Mouse (Mus musculus) thymus, postnatal 4 days (tissue): ENCODE measurements at regions not wholly inside any gene's neighbourhood (a gene's known extent, or its start where the extent isn't known, plus 50 kb on each side); places are given as distances from the start of the nearest gene placed in this dataset.

Source experiments
- DNase-seq: peaks from one replicate; pipeline ENCODE4 v3.0.0; 2021

DNA sequence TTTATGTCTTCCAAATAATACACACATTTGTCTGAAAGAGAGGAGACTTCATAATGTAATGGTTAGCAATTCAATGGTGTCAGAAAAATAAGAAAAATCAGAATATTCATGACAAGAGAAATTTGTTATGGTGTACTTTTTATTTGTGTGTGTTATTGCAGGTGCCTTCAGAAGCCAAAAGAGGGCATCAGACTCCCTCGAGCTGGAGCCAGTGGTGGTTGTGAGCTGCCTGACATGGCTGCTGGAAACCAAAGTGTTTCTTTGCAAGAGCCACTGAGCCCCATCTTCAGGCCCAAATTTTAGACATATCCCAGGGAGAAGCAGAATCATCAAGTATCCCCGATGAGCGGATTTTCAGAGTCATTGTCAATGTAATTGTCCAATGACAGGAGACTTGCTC, 81.9 kb downstream of the Tm2d3 start:
- peak; percentile 16 for DNase-seq

GRCm38 (mm10) chr7:65773948-65774347, 83.0 kb downstream of the Tm2d3 start:
- no peak for DNase-seq

DNA sequence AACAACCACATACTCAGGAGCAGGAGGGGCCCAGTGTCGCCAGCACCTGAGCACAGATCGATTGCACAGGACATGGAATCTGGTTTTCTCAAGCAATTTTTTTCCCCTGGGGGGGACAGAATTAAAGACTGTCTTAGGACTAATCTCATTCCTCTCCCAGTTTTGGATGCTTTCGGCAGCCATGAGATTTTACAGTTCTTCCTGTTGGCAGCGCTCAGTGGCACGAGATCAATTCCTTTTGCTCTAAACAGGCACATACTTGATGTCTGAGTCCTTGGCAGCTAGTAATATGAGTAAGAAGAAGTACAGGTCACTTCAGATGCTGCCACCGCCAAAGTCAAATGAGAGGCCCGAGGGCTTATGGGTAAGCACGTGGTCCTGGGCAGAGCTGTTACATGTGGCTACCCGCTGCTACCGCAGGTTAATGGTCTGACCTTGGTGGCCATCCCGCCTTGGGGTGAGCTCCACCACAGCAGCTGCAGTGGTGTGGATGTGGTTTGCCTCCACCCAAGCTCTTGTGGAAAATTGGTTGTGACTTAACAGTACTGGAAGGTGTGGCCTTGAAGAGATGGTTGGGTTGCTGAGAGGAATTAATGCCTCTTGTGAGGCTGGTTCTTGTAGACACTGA, 83.5 kb downstream of the Tm2d3 start:
- DNase-seq = no peak

- no peak for DNase-seq
Observed at GRCm38 (mm10) chr7:65775016-65775415, 84.0 kb downstream of the Tm2d3 start.

DNA sequence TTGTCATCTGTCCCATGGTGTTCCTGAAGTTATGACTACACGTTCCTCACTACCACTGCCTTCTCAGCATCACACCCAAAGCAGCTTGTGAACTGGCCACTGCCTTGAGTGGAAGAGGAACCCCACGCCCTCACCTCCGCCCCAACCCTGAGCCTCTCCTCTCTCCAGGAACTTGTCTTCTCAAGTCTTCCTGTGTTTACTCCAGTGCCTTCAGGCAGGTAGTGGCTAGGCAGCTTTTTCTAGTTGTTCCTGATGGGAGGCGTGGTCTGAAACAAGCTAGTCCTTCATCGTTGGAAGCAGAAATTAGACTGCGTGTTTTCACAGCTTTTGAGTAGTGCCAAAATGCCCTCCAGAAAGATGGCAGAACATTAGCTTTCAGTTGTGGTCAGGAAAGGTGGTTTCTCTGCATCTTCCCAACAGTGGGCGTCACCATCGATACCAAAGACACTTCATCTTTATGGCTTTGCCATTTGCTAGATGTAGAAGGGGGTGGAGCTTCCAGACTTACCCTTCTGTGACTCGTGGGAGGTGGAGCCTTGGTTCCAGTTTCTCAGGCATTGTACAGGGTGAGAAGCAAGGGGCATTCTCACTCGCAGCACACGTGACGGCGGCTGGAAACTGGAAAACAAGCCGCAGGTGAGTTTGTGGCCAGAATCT, 81.7 kb upstream of the Pcsk6 start:
- DNase-seq = no peak

GRCm38 (mm10) chr7:65780578-65781370, 80.8 kb upstream of the Pcsk6 start:
- DNase-seq = no peak

GRCm38 (mm10) chr7:65782024-65782423, 79.5 kb upstream of the Pcsk6 start:
- DNase-seq = no peak

- no peak for DNase-seq
Observed at GRCm38 (mm10) chr7:65783773-65784172, 77.8 kb upstream of the Pcsk6 start.

- no peak for DNase-seq
Observed at GRCm38 (mm10) chr7:65786916-65787315, 74.6 kb upstream of the Pcsk6 start.

DNA sequence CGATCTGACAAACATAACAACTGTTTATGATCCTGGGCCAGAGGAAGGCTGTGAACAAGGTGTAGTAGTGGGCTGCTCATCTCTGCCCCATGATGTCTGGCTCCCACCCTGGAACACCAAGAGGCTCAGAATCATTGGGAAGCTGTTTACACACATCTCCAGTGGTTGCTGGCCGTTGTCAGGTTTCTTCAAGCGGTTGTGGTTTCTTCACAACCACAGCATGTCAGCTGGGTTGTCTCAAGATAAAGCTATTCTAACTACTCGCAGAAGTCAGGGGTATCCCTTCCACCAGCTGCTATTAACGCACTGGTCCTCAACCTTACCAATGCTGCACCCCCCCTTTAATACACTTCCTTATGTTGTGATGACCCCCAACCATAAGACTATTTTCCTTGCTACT, 73.7 kb upstream of the Pcsk6 start:
- DNase-seq = no peak

DNA sequence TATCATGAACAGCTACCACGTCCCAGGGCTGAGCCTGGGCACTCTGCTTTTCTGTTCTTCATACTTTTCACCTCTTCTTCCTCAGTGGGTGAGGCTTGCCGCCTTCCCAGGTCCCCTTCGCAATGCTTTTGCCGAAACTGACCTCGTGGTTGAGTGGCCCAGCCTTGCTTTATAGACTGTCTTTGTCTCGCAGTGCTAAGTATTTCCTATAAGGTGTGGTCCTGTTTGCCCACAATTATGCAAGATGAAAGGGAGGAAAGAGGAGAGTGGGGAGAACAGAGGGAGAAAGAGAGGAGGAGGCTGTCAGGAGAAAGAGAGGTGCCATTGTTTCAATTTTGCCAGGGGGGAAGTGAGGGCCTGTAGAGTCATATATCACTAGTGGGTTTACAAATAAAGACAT, 71.3 kb upstream of the Pcsk6 start:
- DNase-seq = no peak

DNA sequence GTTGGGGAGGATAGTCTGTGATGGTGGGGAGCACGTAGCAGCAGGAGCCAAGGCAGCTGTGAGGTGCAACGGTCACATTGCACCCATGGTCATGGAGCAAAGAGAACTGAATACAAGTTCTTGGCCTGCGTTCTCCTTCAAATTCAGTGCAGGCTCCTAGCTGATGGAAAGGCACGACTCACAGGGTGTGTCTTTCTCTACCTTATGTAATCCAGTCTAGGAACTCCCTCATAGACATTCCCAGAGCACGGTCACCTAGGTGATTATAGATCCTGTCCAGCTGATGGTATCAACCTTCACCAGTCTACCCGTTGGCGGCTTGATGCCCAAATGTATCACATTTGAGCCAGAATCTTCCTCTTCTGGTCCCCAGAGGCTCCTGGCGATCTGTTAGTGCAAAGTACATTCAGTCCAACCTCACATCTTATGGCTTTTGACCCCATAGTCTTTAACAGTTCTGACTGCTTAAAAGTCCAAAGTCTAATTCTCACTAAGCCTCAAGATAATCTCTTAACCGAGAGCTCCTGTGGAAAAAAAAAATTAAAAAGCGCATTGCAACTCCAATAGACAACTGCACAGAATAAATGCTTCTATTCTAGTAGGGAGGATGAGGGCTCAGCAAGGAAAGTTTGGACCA, 69.2 kb upstream of the Pcsk6 start:
- no peak for DNase-seq

GRCm38 (mm10) chr7:65802306-65802705, 59.2 kb upstream of the Pcsk6 start:
- DNase-seq = no peak

DNA sequence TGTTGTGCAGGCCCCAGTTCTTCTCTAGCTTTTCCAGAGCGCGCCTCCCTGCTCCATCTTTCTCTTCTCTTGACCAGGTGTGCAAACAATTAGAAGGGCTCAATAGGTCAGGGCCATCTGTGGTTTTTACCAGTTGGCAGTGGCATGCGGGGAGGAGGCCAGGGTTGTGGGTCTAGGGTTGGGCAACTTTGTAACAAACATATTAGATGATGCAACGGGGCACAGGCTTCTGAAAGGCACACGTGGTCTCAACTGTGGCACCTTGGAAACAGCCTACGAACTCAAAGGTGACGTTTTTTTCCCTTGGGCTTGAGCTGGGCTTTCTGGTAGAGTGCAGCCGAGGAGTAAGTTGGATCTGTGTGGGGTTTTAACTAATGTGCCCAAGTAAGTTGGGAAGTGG, 58.7 kb upstream of the Pcsk6 start:
- DNase-seq = no peak

DNA sequence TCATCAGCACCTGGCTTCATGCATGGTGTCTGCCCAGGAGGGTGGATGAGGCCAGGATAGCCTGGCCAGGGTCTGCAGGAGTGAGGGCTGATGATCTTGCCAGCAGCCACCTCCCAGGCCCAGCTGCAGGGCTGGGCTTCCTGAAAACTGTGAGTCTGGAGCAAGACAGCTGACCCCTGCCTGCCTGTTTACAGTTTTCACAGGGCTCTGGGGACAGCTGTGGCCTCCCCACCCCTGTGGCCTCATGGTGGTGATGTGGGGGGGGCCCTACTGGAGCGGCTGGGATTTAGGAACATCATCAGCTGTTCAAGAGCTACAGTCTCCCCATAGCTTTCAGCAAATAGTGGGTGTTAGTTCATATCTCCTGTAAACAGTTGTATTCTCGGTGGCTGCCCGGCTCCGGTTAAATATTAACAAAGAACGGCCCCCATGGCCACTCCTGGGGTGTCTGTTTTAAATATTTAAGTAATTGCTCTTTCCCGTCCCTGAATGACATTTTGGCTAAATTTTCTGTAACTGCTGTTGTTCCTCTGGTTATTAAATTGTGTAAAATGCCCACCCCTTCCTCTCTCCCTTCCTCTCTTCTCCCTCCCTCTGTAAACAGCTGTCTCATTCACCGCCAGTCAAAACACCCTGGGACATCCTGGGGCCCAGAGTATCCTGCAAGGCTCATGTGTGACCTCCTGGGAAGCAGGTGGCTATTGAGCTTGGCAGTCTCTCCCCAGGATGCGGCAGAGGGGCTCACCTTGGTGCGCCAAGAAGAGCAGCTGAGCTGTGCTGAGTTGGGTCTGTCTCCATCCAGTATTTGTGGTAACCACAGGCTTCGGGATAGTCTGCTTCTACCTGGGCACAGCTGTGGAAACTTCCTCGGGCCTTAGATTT, 57.9 kb upstream of the Pcsk6 start:
- no peak for DNase-seq
